Mouse (Mus musculus): ENCODE data around the gene Zfp566.
"Not testable (repeated sequence)": the region's sequence is repeated elsewhere in the genome, so short reads cannot be mapped to it uniquely, and the experiment has no call there.

Zfp566 gene
- long read RNA-seq, experiment 1, partial matches to known transcripts, result 0 of 5 reads
- long read RNA-seq, experiment 1, other reads (novel, unspliced or antisense), result 0 of 5 reads
- long read RNA-seq, experiment 2, partial matches to known transcripts, result 0 of 7 reads
- long read RNA-seq, experiment 2, other reads (novel, unspliced or antisense), result 1 of 7 reads

DNA sequence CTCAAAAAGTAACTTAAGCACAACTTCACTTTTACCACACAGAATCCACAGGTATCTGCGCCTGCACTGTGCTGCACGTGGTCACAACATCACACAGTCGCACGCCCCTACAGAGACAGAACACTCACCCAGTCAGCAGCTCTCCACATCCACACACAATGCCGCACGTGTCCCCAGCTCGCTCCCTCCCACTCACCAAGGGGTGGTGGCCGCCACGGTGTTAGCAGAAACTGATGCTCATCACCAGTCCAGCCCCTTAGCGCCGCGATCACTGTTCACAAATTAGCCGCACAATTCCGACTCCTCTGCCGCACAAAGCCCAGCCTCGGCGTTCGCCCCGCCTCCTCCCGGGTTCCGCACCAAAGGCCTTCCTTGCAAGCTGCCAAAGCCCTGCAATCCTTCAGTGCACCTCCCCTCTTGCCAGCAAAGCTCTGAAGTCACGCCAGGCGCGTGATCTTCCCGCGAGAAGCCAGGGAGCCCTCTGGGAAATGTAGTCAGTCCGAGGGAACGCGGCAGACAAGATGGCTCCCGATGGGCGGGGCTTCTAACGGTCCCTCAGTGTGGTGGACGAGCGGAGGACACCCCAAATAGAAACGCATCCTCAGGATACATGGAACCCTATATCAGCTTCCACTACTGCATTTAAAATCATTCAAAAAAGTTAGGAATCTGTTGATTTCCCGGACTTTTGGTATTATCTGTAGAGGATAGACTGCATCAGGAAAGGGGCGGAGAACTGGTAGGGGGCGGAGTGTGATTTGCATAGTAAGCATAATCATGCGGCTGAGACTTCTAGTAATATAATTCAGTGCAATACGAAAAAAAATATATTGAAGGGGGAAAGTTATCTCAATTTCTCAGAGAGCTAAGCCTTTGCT lies at the start of gene Zfp566, which contains the start of gene Gm26920:
Zfp566 (minus strand) TSS at position 436 of the 878 bp plus-strand sequence.
Gm26920 (minus strand) TSS at position 319 of the 878 bp plus-strand sequence.
- intact Hi-C loops (cut with DNase I), result no loop called here

DNA sequence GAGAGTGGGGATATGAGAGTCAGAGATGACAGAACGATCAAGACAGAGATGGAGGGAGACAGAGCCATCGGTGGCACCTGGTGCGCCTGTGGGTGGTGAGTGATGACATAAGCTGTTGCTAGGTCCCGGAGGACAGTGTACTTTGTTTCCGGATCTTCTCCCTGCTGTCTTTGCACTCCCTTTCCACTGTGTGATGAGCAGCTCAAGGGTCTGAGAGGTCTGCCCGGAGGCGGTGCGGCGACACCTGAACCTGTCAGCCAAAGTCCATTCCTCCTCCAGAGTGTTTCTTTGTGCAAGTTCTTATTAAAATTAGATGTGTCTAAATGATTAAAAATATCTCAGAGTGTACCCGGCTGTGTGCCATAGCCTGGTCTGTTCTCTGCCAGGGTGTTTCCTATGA lies 46.5 kb upstream of the Zfp566 start:
- intact Hi-C loops (cut with DNase I), result no loop called here

DNA sequence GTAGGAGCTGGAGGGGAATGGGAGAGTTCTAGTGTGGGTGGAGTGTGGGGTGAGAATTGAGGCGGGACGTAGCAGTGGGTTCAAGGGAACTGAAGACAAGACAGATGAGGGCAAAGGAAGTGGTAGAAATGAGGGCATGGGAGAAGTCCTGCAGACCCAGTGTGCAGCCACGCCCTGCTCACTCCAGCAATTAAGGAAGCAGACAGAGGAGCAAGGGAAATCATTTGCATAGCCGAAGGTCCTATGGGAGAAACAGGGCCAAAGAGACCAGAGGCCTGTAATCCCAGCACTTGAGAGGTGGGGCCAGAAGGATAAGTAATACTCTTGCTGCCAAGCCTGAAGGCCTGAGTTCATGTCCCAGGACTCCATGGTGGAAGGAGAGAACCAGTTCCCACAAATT lies 42.1 kb upstream of the Zfp566 start:
- intact Hi-C loops (cut with DNase I), result no loop called here

DNA sequence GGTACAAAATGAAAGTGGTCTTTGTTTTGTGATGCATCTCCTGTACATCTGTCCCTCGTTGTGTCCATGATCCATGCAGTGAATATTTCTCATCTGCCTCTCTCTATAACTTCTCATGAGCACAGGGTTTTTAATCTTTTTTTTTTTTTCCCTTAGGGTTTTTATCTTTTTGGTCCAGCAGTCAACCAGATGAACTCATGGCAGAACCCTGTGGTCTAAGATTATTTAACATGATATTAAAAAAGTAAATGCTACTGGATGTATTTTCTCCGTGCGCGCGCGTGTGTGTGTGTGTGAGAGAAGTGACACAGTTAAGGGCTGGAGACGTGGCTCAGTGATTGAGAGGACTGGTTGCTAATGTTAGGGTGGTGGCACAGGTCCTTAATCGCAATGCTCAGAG lies 39.6 kb upstream of the Zfp566 start:
- intact Hi-C loops (cut with DNase I), result no loop called here

DNA sequence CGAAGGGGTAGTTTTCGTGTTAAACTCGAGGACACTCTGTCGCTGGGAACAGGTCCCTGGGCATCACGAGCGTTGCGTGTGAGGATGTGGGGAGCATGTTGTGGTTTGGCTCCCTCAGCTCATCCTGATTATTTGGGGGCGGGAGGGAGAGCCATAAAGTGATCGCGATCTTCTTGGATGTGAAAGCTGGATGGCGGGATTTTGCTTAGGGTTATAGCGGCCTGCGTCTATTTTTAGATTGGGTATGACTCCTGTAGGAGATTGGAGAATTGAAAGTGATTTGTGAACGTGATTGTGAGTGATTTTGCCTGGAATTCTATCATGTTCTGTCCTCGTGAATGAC lies 31.8 kb upstream of the Zfp566 start:
- intact Hi-C loops (cut with DNase I), result no loop called here

DNA sequence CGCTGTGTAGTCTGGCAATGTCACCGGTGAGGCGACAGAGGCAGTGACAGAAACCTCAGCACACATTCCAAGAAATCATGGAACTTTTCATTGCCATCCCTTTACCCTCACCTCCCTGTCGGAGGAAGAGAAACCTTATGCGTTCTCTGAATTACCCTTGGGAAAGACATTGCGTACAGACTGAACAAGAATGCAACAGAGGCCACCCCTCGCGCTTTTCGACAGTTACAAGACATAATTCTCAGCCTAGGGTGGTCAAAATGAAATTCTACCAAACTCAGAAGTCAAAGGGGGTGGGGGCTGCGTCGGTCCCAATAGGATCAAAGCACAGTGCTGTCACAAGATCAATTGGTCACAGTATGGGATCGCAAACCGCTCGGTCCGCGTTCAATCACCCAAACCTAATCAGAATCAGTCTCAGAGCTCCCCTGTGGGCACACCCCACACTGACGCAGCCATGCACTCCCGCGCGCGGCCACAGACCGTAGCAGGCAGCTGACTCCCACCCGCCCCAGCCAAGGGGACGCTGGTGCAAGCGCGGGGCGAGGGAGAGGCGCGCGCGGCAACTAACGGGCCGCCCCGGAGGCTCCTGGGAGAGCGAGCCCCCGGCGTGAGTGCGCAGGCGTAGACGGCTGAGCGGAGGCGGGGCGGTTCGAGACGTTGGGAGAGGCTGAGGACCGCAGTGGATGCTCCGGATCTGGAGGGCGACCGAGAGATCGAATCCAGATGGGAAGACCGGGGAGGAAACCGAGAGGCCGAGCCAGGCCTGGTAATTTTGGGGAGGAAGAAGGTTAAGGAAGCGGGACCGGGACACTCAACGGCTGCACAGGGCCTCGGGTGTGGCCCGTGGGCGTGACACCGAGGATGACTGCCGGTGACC lies 31.2 kb upstream of the Zfp566 start, which contains the start of gene Zfp382:
Zfp382 (plus strand) TSS at position 635 of the 880 bp plus-strand sequence.
- intact Hi-C loops (cut with DNase I), result no loop called here

DNA sequence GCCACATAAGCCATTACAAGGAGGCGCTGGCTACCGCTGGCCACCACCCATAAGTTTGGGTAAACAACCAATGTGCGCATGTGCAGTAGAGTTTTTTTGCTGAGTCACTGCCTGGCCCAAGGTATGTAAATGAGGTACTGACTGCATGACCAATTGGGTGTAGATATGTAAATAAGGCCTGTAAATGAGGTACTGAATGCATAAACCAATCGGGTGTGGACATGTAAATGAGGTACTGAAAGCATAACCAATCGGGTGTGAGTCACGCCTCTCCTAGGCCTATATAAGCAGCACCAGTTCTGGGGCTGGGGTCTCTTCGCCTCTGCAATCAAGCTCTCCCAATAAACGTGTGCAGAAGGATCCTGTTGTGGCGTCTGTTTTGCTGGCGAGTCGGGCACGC lies 27.6 kb upstream of the Zfp566 start:
- intact Hi-C loops (cut with DNase I), result not testable (repeated sequence)

DNA sequence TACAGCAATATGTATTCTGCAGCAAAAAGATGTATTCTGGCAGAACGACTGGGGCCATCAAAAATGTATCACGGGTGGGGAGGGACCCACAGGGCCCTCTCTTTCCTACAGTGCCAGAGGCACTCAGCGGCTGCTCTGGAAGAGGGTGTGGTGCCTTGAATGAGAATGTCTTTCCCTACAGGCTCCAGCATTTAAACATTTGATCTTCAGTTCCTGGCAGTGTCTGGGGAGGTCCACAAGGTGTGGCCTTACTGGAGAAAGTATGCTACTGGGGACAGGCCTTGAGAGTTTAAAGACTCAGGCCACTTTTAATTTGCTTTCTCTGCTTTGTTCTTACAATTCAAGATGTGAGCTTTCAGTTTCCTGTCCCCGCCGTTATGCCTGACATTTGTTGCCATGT lies 25.7 kb upstream of the Zfp566 start:
- intact Hi-C loops (cut with DNase I), result no loop called here

DNA sequence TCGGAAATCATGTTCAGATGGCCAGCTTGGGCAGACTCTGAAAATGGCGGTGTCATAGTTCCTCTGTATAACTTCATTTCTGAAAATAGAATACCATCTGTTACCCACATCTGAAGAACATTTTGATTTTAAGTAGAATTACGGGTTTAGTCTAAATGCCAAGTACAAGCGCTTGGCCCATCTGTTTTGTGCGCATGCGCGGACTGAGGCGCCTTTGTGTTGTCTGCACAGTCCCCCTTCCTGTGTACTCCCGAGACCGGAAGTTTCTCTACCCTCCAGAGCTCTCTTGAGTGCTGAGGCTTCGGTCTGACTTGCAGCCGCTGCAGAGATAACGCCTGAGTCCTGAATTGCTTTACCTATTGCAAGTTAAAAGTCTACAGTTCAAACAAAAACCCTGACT lies 9.0 kb upstream of the Zfp566 start:
- intact Hi-C loops (cut with DNase I), result loop anchor here (5.0 kb wide), 1 partner anchor 68 kb away; the partner anchor contains the start of gene Zfp146

DNA sequence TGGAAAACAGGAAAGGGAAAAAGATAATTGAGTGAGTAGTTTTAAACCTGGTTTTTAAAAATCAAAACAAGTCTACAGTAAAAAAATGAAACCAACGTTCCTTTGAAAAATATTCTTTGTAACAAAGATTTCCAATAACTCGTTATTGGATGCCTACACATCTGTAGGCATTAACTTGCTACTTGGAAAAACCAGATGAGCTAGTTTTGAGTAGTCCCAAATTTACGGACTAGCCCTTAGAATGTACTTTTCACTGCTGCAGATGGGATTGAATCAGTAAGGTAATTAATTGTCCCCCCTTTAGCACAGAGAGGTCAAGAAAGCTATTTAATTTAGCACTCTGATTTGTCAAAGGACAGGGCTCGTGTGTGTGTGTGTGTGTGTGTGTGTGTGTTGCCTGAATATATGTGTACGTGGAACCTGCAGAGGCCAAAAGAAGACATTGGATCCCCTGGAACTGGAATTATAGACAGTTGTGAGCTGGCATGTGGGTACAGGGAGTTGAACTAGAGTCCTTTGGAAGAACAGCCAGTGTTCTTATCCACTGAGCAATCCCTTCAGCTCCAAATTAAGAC lies 5.3 kb upstream of the Zfp566 start:
- intact Hi-C loops (cut with DNase I), result loop anchor here (5.0 kb wide), 1 partner anchor 72 kb away; the partner anchor contains the start of gene Zfp146

DNA sequence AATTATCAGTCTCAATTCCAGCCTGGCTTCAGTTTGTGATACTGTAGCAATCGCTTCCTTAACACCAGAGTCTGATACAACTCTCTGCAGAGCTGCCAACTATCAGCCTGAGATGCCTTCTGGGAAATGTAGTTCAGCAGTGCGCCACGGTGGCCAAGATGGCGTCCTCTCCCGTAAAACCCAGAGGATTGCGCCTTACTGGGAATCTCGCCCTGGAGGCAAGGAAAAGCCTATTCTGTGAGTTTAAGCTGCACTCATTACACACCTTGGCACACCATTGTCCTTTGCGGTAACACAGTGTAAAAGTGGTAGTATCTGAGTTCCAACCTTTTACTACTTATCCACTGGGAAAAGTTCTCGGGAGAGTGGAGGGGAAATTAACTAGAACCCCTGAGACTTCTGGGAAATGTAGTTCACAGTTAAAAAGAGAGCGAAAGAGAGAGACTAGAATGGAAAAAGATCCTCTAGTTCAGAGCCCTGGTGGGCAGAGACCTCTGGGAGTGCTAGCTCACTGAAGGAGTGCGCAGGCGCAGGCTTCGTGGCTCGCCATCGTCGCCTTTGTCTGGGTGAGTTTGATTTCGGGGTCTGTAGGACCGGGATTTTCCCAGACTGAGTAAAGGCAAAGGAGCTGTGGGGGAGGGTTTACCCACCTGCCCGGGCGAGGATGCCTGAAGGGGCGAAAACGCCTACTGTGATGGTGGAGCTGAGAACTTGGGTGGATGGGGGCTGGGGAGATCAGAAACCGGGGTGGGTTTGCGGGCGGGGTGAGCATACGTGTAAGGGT lies 4.5 kb upstream of the Zfp566 start, which contains the start of gene Zfp260:
Zfp260 (plus strand) TSS at position 132 of the 784 bp plus-strand sequence.
- intact Hi-C loops (cut with DNase I), result loop anchor here (5.0 kb wide), 1 partner anchor 72 kb away; the partner anchor contains the start of gene Zfp146

DNA sequence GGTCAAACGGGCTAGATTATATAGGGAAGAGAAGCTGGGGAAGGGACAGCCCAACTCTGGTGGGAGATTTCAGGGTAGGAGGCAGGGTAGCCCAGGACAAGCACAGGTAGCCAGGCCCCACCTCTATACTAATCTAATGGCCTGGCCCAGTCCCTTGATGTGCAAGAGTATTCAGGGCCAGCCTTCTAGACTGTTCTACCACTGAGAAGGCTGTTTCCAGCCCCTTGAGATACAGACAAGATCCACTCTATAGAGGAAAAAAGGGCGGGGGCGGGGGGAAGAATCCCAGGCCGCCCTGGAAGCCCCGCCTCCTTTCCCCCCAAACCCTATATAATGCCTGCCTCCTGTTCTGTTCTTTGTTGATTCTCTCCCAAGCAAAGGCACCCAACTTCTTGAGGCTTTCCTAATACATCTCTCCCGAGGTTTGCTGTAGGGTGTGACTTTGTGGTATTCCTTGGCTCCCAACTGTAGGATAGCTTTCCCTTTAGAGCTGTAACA lies 3.6 kb upstream of the Zfp566 start:
- intact Hi-C loops (cut with DNase I), result no loop called here

DNA sequence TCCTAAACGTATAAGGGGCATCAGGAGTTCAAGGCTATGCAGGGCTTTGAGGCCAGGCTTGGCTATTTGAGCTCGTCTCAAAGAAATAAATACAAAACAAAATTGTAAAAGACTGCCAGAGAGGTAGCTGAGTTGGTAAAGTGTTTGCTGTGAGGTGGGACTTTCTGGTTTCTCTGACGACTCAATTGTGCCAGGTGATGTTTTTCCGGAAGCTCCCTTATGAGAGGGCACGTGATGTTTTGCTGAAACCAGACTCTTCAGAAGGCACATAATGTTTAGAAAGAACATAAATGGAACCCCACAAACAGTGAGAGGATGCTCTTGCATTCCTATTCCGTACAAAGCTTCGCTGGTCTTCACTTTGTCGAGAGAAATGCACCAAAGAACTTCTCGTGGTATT lies 2.3 kb upstream of the Zfp566 start:
- intact Hi-C loops (cut with DNase I), result no loop called here

DNA sequence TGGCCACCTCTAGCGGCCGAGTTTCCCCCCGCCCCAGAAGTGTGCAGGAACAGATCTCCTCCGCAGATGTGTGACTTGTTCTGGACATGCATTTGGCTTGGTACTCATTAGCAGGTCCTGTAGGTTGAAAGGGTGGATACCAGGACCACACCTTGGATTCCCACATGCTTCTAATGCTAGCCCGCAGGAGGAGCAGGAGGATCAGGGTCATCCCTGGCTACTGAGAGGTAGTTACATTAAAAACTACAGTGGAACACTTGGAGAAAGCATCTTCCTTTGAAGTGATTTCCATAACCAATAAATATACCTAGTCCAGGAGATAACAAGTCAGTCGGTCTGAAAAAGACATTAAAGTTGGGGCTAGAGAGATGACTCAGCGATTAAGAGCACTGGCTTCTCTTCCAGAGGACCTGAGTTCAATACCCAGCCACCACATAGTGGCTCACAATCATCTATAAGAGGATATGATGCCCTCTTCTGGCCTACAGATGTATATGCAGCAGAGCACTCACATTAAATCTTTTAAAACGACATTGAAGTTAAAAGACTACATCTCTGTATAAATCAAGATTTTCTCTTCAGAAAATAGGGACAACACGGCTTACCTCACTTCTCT lies 751 bp upstream of the Zfp566 start:
- intact Hi-C loops (cut with DNase I), result no loop called here

DNA sequence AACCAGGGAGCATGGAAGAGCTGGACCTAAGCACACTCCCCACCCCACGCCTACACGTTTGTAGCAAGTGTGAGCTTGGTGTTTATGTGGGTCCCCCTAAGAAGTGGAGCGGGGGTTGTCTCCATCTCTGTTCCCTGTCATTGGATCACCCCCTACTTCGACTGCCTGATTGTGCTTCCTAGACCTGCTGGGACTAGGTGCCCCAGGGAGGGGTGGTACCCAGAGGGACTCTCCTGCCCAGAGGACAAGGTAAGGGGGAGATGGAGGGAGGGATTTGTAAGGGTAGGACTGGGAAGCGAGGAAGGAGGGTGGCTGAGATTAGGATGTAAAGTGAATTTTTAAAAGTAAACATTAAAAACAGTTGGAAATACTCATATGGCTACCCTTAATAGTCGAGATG lies 922 bp downstream of the Zfp566 start:
- intact Hi-C loops (cut with DNase I), result no loop called here

DNA sequence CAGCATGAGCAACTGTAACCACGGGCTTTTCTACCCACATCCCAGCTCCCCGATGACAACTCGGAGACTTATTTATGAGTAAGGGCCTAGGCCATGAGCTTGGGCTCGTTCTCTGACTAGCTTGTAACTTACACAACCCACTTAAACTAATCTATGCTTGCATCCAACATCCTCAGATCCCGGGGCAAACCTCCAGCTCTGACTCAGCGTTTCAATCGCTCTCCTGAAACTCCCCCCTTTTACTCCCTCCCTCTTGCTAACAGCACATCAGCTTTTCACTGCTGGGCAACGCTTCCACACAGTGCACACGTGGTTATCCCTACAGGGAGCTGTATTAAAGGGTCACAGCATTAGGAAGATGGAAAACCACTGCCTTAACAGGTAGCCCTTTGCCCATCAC lies 3.8 kb downstream of the Zfp566 start:
- intact Hi-C loops (cut with DNase I), result no loop called here

DNA sequence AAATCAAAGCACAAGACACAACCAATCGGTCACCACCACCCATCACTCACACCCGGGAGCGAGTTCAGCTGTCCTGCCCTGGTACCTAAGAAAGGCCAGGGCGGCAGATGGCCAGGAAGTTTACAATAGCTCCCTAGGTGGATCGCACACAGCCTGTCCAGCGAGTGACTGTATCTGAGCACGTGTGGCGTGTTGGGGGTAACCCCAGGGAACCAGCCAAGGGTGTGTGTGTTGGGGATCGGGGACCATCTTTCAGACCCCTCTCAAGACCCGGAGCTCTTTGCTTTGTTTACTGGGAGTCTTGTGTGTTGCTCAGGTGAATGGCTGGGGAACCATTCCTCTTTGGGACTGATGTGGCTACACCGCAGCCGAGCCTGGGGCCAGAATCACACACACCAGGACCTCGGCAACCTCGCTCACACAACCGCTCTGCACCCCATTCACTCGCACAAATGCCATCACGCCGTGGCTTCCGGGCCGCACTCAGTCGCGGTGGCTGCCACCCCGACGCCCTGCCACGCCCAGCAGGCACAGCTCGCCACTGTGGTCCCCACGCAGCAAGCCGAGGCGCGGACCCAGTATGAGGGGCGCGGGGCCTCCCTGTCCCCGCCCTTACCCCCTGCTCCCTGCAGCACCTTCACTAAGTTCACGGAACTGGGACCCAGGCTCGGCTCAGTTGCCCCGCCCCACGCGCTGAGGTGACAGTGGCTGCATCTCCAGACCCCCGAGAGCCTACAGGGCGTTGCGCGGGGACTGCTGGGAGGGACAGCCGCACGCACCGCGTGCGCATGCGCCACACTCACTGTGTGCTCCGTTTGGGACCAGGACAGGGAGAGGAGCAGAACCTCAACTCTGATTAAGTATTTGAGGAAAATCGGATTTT lies 17.9 kb downstream of the Zfp566 start, which contains the start of gene Zfp82:
Zfp82 (minus strand) TSS at position 755 of the 883 bp plus-strand sequence.
- intact Hi-C loops (cut with DNase I), result no loop called here

DNA sequence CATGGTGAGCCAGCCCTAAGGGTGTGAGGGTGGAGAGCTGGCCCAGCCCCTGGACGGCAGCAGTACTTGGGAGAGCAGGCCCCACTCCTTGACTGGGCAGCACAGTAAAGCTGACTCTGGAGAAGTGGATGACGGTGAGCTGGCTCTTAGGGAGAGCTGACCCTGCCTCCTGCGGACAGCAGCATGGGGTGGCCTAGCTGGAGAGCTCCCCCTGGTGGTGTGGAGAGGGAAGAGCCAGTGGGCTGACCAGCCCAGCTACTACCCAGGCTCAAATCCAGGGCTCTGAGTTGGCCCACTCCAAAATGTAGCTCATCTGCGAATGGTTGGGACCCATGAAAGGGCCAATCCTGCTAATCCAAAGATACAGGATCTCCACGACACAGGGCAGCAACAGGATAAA lies 25.7 kb downstream of the Zfp566 start:
- intact Hi-C loops (cut with DNase I), result no loop called here

DNA sequence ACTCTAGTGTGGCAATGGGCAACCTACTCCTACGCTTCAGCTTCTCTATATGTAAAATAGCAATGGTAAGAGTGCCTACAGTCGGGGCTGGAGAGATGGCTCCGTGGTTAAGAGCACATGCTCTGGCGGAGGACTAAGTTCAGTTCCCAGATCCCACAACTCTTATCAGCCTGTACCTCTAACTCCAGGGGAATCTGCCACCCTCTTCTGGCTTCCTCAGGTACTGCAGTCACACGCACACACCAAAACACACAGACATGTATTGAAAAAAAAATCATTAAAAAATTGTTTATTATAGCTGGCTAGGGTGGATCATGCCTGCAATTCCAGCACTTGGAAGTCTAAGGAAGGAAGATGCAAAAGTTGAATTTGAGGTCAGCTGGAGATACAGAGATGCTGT lies 27.8 kb downstream of the Zfp566 start:
- intact Hi-C loops (cut with DNase I), result no loop called here
